Mouse (Mus musculus) neural tube, embryonic 12.5 days (tissue): ENCODE measurements around the gene Tmem206. TPM values are rescaled to one million over a fixed set of nuclear protein-coding genes. Genes with fewer than 3 reads are reported as not detected.

Experiments used
- ATAC-seq: fragments of 200-750 bp; cut with Nextera tagmentation; 2 replicates; pipeline ENCODE4 v1.8.0; 2017; ENCODE audit warnings: low read depth, mild to moderate bottlenecking, moderate TSS enrichment, moderate library complexity; ENCODE audit not compliant: low FRiP score
- H3K27ac ChIP-seq: fragments of 300-500 bp; sonication (generic); 2 replicates; pipeline ENCODE4 v1.5.1; 2016
- H3K27me3 ChIP-seq: fragments of 300-500 bp; sonication (generic); replicated peaks from 2 replicates; pipeline ENCODE4 v1.6.1; 2016; ENCODE audit warnings: mild to moderate bottlenecking
- H3K36me3 ChIP-seq: fragments of 300-500 bp; sonication (generic); 2 replicates; pipeline ENCODE4 v1.6.1; 2016; ENCODE audit warnings: mild to moderate bottlenecking
- H3K4me1 ChIP-seq: fragments of 300-500 bp; sonication (generic); 2 replicates; pipeline ENCODE4 v1.6.1; 2016
- H3K4me2 ChIP-seq: fragments of 300-500 bp; sonication (generic); replicated peaks from 2 replicates; pipeline ENCODE4 v1.6.1; 2016; ENCODE audit warnings: mild to moderate bottlenecking
- H3K4me3 ChIP-seq: fragments of 300-500 bp; sonication (generic); 2 replicates; pipeline ENCODE4 v1.5.1; 2016
- H3K9ac ChIP-seq: fragments of 300-500 bp; sonication (generic); 2 replicates; pipeline ENCODE4 v1.6.1; 2016; ENCODE audit warnings: mild to moderate bottlenecking
- H3K9me3 ChIP-seq: fragments of 300-500 bp; sonication (generic); 2 replicates; pipeline ENCODE4 v1.6.1; 2016; ENCODE audit warnings: mild to moderate bottlenecking
- WGBS: fragments of 180-500 bp; shearing (Covaris S2); methylation state at CpG from one replicate; pipeline ENCODE4 v1.1.7; 2016; 5-methylcytosine and 5-hydroxymethylcytosine counted together
- polyA plus RNA-seq: library from polyadenylated mRNA; unstranded; fragments of >200 nt; fragmentation: Nextera tagmentation; extraction: Ambion mirVana; gene quantifications from 2 replicates; pipeline ENCODE4 v1.2.1, GENCODE M21; 2016

Gene Tmem206
- polyA plus RNA-seq, 1 experiment from 2014 or later, result 37.2 TPM

DNA sequence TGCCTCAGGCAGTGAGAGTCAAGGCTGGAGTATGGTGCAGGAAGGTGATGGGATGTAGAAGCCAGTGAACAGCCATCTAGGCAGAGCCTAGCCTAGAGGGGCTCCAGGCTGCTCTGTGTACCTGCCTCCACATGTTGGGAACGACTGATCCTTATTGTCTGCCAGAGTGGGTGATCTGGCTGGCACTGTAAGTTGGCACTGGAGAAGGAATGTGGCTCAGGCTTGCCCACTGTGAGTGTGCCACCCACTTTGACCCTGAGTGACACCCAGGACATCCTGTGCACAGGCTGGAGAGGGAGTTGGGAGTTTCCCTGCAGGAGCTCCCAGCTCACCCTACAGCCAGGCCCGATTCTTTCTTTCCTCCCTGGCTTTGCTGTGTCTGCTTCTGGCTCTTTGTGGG is 14.2 kb downstream of the Tmem206 start:
- peaks cover 72% of the 10 kb centered on the region for H3K36me3 ChIP-seq
- H3K9me3 ChIP-seq, result no peaks in the 10 kb centered on the region
- no peak overlapping the region for H3K27ac ChIP-seq
- ATAC-seq, result no peak
- H3K4me3 ChIP-seq, result no peak overlapping the region
- no peak overlapping the region for H3K9ac ChIP-seq
- no peaks in the 10 kb centered on the region for H3K4me1 ChIP-seq
- no peaks in the 10 kb centered on the region for H3K27me3 ChIP-seq
- H3K4me2 ChIP-seq, result no peak overlapping the region
- WGBS, result 90% methylated on average over 2 of the region's 2 CpGs

- no peak for ATAC-seq
- H3K9ac ChIP-seq, result no peak overlapping the region
These were observed 14.8 kb downstream of the Tmem206 start for GRCm38 (mm10) chr1:191340530-191340929.

DNA sequence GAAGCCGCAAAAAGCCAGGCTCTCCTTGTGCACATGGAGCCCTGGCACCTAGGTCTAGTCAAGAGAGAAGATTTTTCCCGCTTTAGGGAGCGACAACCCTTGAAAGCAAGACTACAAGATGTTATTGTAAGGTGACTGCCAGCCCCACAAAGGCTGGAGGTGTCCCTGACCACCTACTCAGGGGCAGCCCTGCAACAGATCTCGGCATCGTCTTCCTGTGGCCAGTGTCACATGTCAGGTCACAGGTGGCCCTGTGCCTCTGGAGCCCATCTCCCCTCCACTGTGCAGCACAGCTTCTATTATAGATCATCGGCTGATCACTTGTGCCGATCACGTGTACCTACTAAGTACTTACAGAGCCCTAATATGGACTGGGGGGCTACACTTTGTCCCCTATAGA is 21.9 kb downstream of the Tmem206 start:
- H3K9ac ChIP-seq, result no peak overlapping the region
- H3K4me3 ChIP-seq, result no peak overlapping the region
- WGBS, result 95% methylated on average over 8 of the region's 8 CpGs
- H3K9me3 ChIP-seq, result no peaks in the 10 kb centered on the region
- peaks cover 70% of the 10 kb centered on the region for H3K36me3 ChIP-seq
- no peaks in the 10 kb centered on the region for H3K4me1 ChIP-seq
- no peak overlapping the region for H3K27ac ChIP-seq
- no peak overlapping the region for H3K4me2 ChIP-seq
- H3K27me3 ChIP-seq, result no peaks in the 10 kb centered on the region
- ATAC-seq, result no peak

More at GRCm38 (mm10) chr1:191340530-191340929, 14.8 kb downstream of the Tmem206 start:
- Histone ChIP-seq H3K27ac (no peak overlapping the region), H3K27me3 (no peaks in the 10 kb centered on the region), H3K4me2 (no peak overlapping the region), H3K4me3 (no peak overlapping the region), H3K4me1 (no peaks in the 10 kb centered on the region), H3K9me3 (no peaks in the 10 kb centered on the region), H3K36me3 (peaks cover 79% of the 10 kb centered on the region)
- WGBS, result 94% methylated on average over 4 of the region's 4 CpGs

- Histone ChIP-seq H3K9ac (no peak overlapping the region), H3K4me2 (no peak overlapping the region), H3K27ac (no peak overlapping the region), H3K9me3 (no peaks in the 10 kb centered on the region), H3K27me3 (no peaks in the 10 kb centered on the region), H3K36me3 (peaks cover 65% of the 10 kb centered on the region), H3K4me3 (no peak overlapping the region), H3K4me1 (no peaks in the 10 kb centered on the region)
- no peak for ATAC-seq
- 92% methylated on average over 2 of the region's 2 CpGs for WGBS
These were observed 22.9 kb downstream of the Tmem206 start for GRCm38 (mm10) chr1:191348592-191348991.

DNA sequence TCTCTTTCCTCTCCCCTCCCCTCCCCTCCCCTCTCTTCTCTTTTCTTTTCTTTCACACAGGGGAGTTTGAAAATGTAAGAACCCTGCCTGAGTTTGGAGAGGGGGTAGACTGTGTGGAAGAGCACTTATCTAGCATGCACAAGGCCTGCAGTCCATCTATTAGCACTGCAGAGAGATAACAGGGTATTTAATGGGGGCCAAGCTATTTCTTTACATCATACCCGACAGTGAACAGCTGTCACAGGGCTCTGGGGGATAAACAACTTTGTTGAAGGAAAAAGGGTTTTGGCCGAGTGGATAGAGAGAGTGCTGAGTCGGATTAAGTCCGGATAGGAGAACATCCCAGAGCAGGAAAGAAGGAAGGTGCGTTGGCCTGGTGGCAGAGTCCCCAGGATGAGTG is 23.3 kb downstream of the Tmem206 start:
- Histone ChIP-seq H3K9me3 (no peaks in the 10 kb centered on the region), H3K9ac (no peak overlapping the region), H3K4me3 (no peak overlapping the region), H3K4me1 (no peaks in the 10 kb centered on the region), H3K27me3 (no peaks in the 10 kb centered on the region), H3K36me3 (peaks cover 66% of the 10 kb centered on the region), H3K27ac (no peak overlapping the region), H3K4me2 (no peak overlapping the region)
- 81% methylated on average over 5 of the region's 5 CpGs for WGBS
- ATAC-seq, result no peak

DNA sequence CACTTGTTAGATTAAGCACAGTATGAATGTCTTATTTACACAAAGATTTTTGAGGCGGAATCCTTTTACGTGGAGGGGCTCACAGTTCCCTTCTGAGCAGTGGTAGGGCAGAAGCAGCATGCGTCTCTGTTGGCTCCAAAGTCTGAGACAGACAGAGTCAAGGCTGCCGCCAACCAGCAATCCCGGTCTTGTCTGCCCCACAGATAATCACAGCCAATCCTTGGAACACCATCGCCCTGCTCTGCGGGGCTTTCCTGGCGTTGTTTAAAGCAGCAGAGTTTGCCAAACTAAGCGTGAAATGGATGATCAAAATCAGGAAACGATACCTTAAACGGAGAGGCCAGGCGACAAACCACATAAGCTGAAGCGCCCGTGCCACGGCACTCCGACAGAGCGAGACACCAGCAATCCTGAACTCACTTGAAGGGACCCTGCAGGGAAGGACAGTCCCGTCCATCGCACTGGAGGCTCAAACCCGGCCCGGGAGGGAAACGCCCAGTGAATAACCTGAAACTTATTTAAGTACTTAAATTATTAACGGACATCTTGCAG is 23.9 kb downstream of the Tmem206 start:
- Histone ChIP-seq H3K27ac (no peak overlapping the region), H3K36me3 (peaks cover 69% of the 10 kb centered on the region), H3K27me3 (no peaks in the 10 kb centered on the region), H3K9me3 (no peaks in the 10 kb centered on the region), H3K9ac (no peak overlapping the region), H3K4me1 (no peaks in the 10 kb centered on the region), H3K4me3 (no peak overlapping the region), H3K4me2 (no peak overlapping the region)
- WGBS, result 89% methylated on average over 23 of the region's 23 CpGs
- no peak for ATAC-seq

GRCm38 (mm10) chr1:191350355-191350754 is 24.6 kb downstream of the Tmem206 start:
- H3K27me3 ChIP-seq, result no peaks in the 10 kb centered on the region
- no peak overlapping the region for H3K4me3 ChIP-seq
- no peak for ATAC-seq
- H3K9ac ChIP-seq, result no peak overlapping the region
- no peaks in the 10 kb centered on the region for H3K4me1 ChIP-seq
- no peak overlapping the region for H3K4me2 ChIP-seq
- no peaks in the 10 kb centered on the region for H3K9me3 ChIP-seq
- H3K36me3 ChIP-seq, result peaks cover 66% of the 10 kb centered on the region
- no peak overlapping the region for H3K27ac ChIP-seq
- 92% methylated on average over 5 of the region's 5 CpGs for WGBS

GRCm38 (mm10) chr1:191352786-191353488 is 27.2 kb downstream of the Tmem206 start:
- Histone ChIP-seq H3K9ac (no peak overlapping the region), H3K27me3 (no peaks in the 10 kb centered on the region), H3K4me1 (no peaks in the 10 kb centered on the region; the same call in 1 of the 2 replicates), H3K4me2 (no peak overlapping the region), H3K4me3 (no peak overlapping the region), H3K27ac (no peak overlapping the region), H3K36me3 (peaks cover 57% of the 10 kb centered on the region), H3K9me3 (no peaks in the 10 kb centered on the region)
- WGBS, result 65% methylated on average over 14 of the region's 14 CpGs
- ATAC-seq, result no peak

- H3K4me2 ChIP-seq, result no peak overlapping the region
- H3K9me3 ChIP-seq, result no peaks in the 10 kb centered on the region
- ATAC-seq, result no peak
- H3K27me3 ChIP-seq, result no peaks in the 10 kb centered on the region
- H3K4me1 ChIP-seq, result no peaks in the 10 kb centered on the region; the same call in 1 of the 2 replicates
- no peak overlapping the region for H3K4me3 ChIP-seq
- H3K27ac ChIP-seq, result no peak overlapping the region
- WGBS, result 70% methylated on average over 4 of the region's 4 CpGs
- H3K9ac ChIP-seq, result no peak overlapping the region
- H3K36me3 ChIP-seq, result peaks cover 51% of the 10 kb centered on the region
These were observed 28.1 kb downstream of the Tmem206 start for GRCm38 (mm10) chr1:191353836-191354235.

DNA sequence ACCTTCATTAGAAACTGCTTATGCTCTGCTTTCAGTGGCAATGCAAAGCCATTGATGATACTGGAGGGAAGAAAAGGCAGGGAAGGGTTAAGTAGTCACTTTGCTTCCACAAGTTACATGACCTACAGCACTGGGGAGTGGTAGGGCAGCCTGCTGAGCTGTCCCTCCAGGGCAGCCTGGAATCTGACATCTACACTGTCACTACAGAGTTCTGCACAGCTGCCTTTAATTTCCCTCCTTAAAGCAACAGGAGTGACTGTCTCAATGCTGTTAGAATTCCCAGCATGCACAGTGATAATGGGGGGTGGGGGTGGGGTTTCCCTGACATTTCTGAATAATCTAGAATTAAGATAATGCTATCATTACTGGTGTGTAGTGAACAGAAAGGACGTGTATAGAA is 31.2 kb downstream of the Tmem206 start:
- Histone ChIP-seq H3K9me3 (no peaks in the 10 kb centered on the region), H3K27ac (no peak overlapping the region), H3K9ac (no peak overlapping the region), H3K36me3 (peaks cover 30% of the 10 kb centered on the region; the same call in 1 of the 2 replicates), H3K27me3 (no peaks in the 10 kb centered on the region), H3K4me2 (no peak overlapping the region), H3K4me3 (no peak overlapping the region), H3K4me1 (no peaks in the 10 kb centered on the region; the same call in 1 of the 2 replicates)
- WGBS, result 84% methylated on average over 1 of the region's 1 CpGs
- no peak for ATAC-seq

DNA sequence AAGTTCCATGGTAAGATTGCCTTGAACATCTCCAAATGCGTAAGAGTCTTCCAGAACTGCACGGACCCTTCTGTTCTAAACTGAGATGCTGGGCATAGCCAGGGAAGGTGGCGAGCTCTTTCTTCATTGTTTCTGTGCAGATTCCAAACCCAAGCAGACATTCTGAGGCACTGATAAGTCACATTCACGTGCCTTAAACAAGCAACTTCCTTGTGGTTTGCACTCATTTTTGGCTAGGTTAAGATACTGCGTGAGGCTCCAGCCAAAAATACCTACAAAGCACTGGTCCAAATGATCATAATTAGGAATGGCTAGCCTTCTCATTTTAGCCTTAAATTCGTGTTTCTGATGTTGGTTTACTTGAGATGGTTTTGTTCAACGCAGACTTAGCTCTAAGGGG is 33.8 kb downstream of the Tmem206 start:
- Histone ChIP-seq H3K27ac (no peak overlapping the region), H3K4me1 (no peaks in the 10 kb centered on the region; the same call in 1 of the 2 replicates), H3K27me3 (no peaks in the 10 kb centered on the region), H3K4me3 (no peak overlapping the region), H3K4me2 (no peak overlapping the region), H3K9me3 (no peaks in the 10 kb centered on the region), H3K36me3 (peaks cover 18% of the 10 kb centered on the region; the same call in 1 of the 2 replicates), H3K9ac (no peak overlapping the region)
- no peak for ATAC-seq
- 90% methylated on average over 7 of the region's 7 CpGs for WGBS

DNA sequence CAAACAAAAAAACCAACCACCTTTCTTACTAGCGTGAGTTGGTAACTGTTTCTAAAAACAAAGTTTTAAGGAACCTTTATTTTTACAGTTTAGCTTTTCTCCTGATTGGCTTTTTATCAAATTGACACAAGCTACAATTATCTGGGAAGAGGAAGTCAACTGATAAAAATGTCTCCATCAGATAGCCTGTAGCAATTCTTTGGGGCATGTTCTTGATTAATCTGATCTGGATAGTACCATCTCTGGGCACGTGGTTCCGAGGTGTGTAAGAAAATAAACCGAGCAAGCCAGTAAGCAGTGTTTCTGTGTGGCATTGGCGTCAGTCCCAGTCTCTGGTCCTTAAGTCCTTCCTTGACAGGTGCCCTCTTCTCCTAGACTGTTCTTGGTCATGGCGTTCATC is 36.7 kb downstream of the Tmem206 start:
- H3K27ac ChIP-seq, result no peak overlapping the region
- H3K9me3 ChIP-seq, result no peaks in the 10 kb centered on the region
- no peaks in the 10 kb centered on the region for H3K4me1 ChIP-seq
- peaks cover under 1% of the 10 kb centered on the region; the same call in 1 of the 2 replicates for H3K36me3 ChIP-seq
- no peak overlapping the region for H3K9ac ChIP-seq
- H3K27me3 ChIP-seq, result no peaks in the 10 kb centered on the region
- H3K4me3 ChIP-seq, result no peak overlapping the region
- H3K4me2 ChIP-seq, result no peak overlapping the region
- no peak for ATAC-seq
- WGBS, result 90% methylated on average over 6 of the region's 6 CpGs

DNA sequence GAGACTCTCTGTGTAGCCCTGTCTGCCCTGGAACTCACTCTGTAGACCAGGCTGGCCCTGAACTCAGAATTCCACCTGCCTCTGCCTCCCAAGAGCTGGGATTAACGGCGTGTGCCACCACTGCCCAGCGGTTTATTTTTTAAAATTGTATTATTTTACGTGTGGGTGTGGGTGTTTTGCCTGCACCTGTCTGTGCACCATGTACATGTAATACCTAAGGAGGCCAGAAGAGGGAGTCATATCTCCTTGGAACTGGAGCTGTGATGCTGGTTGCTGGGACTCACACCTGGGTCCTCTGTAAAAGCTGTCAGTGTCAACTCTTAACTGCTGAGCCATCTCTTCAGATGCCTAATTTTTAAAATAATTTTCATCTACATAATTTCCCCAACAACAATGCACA is 38.8 kb downstream of the Tmem206 start:
- Histone ChIP-seq H3K36me3 (no peaks in the 10 kb centered on the region), H3K27ac (no peak overlapping the region), H3K9me3 (no peaks in the 10 kb centered on the region), H3K4me2 (no peak overlapping the region), H3K27me3 (no peaks in the 10 kb centered on the region), H3K9ac (no peak overlapping the region), H3K4me3 (no peak overlapping the region), H3K4me1 (no peaks in the 10 kb centered on the region)
- 71% methylated on average over 4 of the region's 4 CpGs for WGBS
- ATAC-seq, result no peak
